Comparison of ENCODE assay signal across 16 mouse cellular contexts in the genomic region with DNA sequence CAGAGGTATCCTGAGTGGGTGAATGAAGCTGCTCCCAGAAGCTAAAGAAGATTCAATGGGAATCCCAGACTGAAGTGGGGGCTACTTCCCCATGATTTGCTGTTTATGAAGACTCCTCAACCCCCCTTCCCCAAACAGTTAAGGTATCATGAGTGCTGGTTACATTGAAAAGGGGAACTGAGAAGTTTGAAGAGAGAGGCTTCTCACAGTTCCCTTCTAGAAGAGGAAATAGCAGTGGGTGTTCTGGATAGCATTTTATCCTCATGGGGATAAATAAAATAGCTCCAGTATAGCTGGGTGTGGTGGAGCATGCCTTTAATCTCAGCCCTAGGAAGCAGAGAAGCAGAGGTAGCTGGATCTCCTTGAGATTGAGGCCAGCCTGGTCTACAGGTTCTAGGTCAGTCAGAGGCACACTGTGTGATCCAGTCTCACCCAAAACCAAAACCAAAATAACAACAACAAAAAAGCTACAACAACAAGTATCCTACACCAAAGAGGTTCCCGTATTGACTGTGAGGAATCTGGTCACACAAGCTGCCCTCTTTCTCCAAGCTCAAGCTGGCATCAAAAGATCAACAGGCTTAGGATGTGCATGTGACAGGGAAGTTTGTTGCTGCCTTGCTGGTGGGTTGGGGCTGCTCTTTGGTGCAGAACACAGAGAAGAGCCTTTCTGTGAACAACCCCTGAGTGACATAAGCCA. TPM values are rescaled to one million over a fixed set of nuclear protein-coding genes. Genes with fewer than 3 reads are reported as not detected.
"Had no signal": no experiment of that assay in that cellular context is flagged by ENCODE, and none has a peak within 500 bp of the region (broad histone marks: within the 10 kb centered on the region; RNA-seq: fewer than 3 reads in every experiment).

Olfr56 (plus strand) TSS at position 650 of the 700 bp plus-strand sequence.

RNA-seq across cellular contexts. Expression of gene Olfr56, which starts in this region (rescaled TPM):
- total RNA-seq: layer of hippocampus, adult 8-10 months; layer of hippocampus, postnatal 10 days; layer of hippocampus, postnatal 36 days; left cerebral cortex, adult 2 months; left cerebral cortex, postnatal 10 days; left cerebral cortex, postnatal 36 days had no signal
- polyA plus RNA-seq: kidney, embryonic 15.5 days; limb, embryonic 11.5 days; liver, adult 2 months; lung, embryonic 14.5 days; midbrain, embryonic 10.5 days; midbrain, embryonic 13.5 days; midbrain, embryonic 16.5 days; neural tube, embryonic 11.5 days; neural tube, embryonic 14.5 days; stomach, embryonic 15.5 days had no signal
